Mouse (Mus musculus) neural tube, postnatal 0 days (tissue): ENCODE measurements around the gene Akap11. TPM values are rescaled to one million over a fixed set of nuclear protein-coding genes. Genes with fewer than 3 reads are reported as not detected.

Experiments used
- polyA plus RNA-seq: library from polyadenylated mRNA; unstranded; fragments of >200 nt; fragmentation: Nextera tagmentation; extraction: Ambion mirVana; gene quantifications from 2 replicates; pipeline ENCODE4 v1.2.1, GENCODE M21; 2015

Akap11 gene
- 29.5 and 29.6 TPM in 2 replicates for polyA plus RNA-seq

DNA sequence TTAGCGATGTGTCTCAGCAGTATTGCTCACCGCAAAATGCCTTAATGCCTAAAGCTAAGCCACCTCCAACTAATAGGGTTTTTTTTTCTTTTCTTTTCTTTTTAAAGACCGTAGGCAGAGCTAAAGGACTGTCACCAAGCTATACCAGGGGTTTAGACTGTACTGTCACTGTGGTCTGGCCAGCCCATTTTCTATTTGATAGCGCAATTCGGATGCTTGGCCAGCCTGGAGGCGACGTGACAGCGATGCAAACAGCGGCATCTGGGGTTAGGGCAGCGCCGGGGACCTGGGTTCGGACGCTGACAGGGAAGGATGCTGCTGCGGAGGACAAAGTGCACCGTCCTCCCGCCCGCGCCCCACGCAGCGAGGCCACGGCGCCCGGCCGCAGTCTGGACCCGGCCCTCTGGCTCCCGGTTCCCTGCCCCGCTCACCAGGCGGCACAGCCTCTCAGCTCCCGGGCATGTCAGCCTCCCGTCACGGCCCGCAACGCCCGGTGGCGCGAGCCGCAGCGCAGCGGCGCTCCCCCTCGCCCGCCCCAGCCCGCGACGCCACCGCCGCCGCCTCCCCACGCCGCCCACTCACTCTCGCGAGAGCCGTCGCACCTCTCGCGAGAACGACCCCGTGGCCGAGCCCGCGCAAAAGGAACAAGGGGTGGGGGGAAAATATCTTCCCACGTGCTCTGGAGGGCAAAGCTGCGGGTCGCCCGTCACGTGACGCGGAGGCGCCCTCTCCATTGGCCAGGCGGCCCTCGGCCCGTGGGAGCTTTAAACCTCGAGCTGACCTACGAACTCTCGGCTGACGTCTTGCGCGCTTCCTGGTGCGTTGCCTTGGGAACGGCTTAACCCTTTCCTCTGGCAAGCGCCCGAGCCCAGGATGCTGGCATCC is at the start of gene Akap11:
TSS of gene Akap11 (minus strand) at position 528 of the 885 bp plus-strand sequence.

Other genes starting within 250 kb of the Akap11 start
- 0.17 and 0.19 TPM in 2 replicates for gene Tnfsf11, start 228.8 kb downstream of the Akap11 start, polyA plus RNA-seq
- 3.8 and 5.9 TPM in 2 replicates for gene Dgkh, start 196.0 kb upstream of the Akap11 start, polyA plus RNA-seq